Mouse (Mus musculus) hindbrain, postnatal 0 days (tissue): ENCODE measurements around the gene Ifrd1. TPM values are rescaled to one million over a fixed set of nuclear protein-coding genes. Genes with fewer than 3 reads are reported as not detected.
"Not testable (repeated sequence)": the region's sequence is repeated elsewhere in the genome, so short reads cannot be mapped to it uniquely, and the experiment has no call there.

ENCODE experiments used
- ATAC-seq: fragments of 200-750 bp; cut with Nextera tagmentation; 2 replicates; pipeline ENCODE4 v1.8.0; 2017; ENCODE audit warnings: mild to moderate bottlenecking, moderate TSS enrichment, moderate library complexity
- DNase-seq: peaks from one replicate; pipeline ENCODE4 v3.0.0-alpha.2; 2015; ENCODE audit warnings: low spot score
- H3K27ac ChIP-seq: fragments of 300-500 bp; sonication (generic); 2 replicates; pipeline ENCODE4 v1.5.1; 2014; ENCODE audit warnings: mild to moderate bottlenecking
- H3K27me3 ChIP-seq: fragments of 300-500 bp; sonication (generic); 2 replicates; pipeline ENCODE4 v1.6.1; 2014; ENCODE audit warnings: low read length, mixed read lengths; ENCODE audit not compliant: insufficient read depth
- H3K36me3 ChIP-seq: fragments of 300-500 bp; sonication (generic); 2 replicates; pipeline ENCODE4 v1.6.1; 2014; ENCODE audit warnings: low read length, mixed read lengths; ENCODE audit not compliant: insufficient read depth
- H3K4me1 ChIP-seq: fragments of 300-500 bp; sonication (generic); 2 replicates; pipeline ENCODE4 v1.6.1; 2014; ENCODE audit warnings: antibody characterized with exemption, low read length, mixed read lengths; ENCODE audit not compliant: insufficient read depth
- H3K4me2 ChIP-seq: fragments of 300-500 bp; sonication (generic); 2 replicates; pipeline ENCODE4 v1.6.1; 2014; ENCODE audit warnings: low read depth, mild to moderate bottlenecking, low read length, moderate library complexity, mixed read lengths
- H3K4me3 ChIP-seq: fragments of 300-500 bp; sonication (generic); 2 replicates; pipeline ENCODE4 v1.5.1; 2014; ENCODE audit warnings: low read length
- H3K9ac ChIP-seq: fragments of 300-500 bp; sonication (generic); replicated peaks from 2 replicates; pipeline ENCODE4 v1.6.1; 2014; ENCODE audit warnings: mild to moderate bottlenecking, low read length, moderate library complexity, mixed read lengths
- H3K9me3 ChIP-seq: fragments of 300-500 bp; sonication (generic); 2 replicates; pipeline ENCODE4 v1.6.1; 2016; ENCODE audit warnings: low read length, mixed read lengths
- CTCF ChIP-seq: IDR thresholded peaks from 2 replicates; pipeline ENCODE4 v1.5.1; 2016; ENCODE audit warnings: antibody characterized with exemption, control low read depth, low read depth
- WGBS: fragments of 180-500 bp; shearing (Covaris S2); extraction: QIAGEN DNeasy Blood & Tissue Kit; methylation state at CpG from one replicate; pipeline ENCODE4 v1.1.7; 2014; 5-methylcytosine and 5-hydroxymethylcytosine counted together
- polyA plus RNA-seq: library from polyadenylated mRNA; unstranded; fragments of >200 nt; fragmentation: Nextera tagmentation; extraction: Ambion mirVana; gene quantifications from 2 replicates; pipeline ENCODE4 v1.2.1, GENCODE M21; 2015
- total RNA-seq: library from RNA; depleted of rRNA; stranded (reverse); fragments of >200 nt; gene quantifications from 2 replicates; pipeline ENCODE4 v1.2.3, GENCODE M21; 2014

Ifrd1 gene
- total and polyA plus RNA-seq, 2 experiments from 2014 or later: 36.0 to 118 TPM

DNA sequence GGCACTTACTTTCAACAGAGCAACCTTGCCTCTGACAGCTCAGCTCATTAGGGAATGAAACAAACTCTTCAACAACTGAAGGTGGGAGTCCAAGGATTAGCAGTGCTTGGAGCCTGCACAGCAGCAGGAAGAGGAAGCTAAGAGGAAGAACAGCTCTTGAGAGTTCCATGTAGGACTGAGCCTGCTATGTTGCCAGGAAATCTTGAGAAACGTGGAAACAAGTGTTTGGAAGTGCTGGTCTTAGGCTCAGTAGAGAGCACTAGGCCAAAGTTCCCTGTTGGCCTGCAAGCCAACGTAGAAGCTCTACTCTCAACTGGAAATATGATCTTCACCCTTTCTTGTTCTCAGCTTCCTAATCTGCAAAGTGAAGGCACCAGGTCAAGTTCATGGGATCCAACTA, 20.0 kb upstream of the Ifrd1 start:
- Histone ChIP-seq H3K27ac (no peak overlapping the region), H3K9me3 (no peaks in the 10 kb centered on the region), H3K9ac (no peak overlapping the region), H3K27me3 (no peaks in the 10 kb centered on the region), H3K36me3 (no peaks in the 10 kb centered on the region), H3K4me3 (no peak overlapping the region), H3K4me1 (no peaks in the 10 kb centered on the region), H3K4me2 (no peak overlapping the region)
- ATAC-seq (no peak), DNase-seq (no peak)
- no peak for TF ChIP-seq CTCF
- 71% methylated on average over 2 of the region's 2 CpGs for WGBS

DNA sequence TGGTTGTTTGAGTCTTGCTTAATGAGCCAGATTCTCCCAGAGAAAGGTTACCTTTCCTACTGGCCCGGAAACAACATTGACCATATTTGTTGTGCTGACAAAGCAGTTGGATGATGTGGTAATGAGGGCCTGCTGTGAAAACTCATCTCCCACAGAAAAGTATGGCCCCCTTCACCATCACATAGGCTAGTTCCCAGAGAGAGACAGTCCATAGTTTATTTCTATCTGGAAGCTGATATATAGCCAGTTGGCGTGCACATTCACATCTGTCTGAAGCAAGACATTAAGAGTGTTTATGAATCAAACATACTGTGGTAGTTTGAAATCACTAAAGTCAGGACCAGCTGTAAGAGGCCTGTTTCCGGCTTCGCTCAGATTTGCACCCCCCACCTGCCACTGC, 15.4 kb upstream of the Ifrd1 start:
- no peak for TF ChIP-seq CTCF
- 80% methylated on average over 4 of the region's 4 CpGs for WGBS
- Histone ChIP-seq H3K9ac (no peak overlapping the region), H3K4me2 (no peak overlapping the region), H3K4me3 (no peak overlapping the region), H3K27ac (no peak overlapping the region), H3K4me1 (no peaks in the 10 kb centered on the region), H3K36me3 (no peaks in the 10 kb centered on the region), H3K27me3 (no peaks in the 10 kb centered on the region), H3K9me3 (no peaks in the 10 kb centered on the region)
- ATAC-seq: no peak
- no peak for DNase-seq

DNA sequence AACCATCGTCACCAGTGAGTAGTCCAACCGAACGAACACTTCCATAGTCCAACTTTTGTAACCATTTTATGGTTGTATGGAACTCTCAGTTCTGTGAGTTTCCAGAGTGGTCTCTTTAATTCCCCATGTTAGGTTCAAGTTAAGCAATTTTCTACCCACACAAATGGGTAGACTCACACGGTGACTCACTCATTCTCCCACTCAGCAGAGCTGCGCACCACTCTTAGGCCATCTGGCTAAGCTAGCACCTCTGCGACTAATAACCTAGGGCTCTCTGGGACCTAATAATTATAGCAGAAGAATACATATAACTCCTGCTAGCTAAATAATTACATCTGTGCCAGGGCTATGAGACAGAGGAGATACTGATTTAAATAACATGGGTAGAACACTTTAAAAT, 14.7 kb upstream of the Ifrd1 start:
- ATAC-seq (no peak), DNase-seq (no peak)
- 90% methylated on average over 6 of the region's 6 CpGs for WGBS
- TF ChIP-seq CTCF: no peak
- H3K4me2 ChIP-seq: no peak overlapping the region
- H3K36me3 ChIP-seq: no peaks in the 10 kb centered on the region
- H3K4me3 ChIP-seq: no peak overlapping the region
- no peaks in the 10 kb centered on the region for H3K4me1 ChIP-seq
- H3K27ac ChIP-seq: no peak overlapping the region
- H3K27me3 ChIP-seq: no peaks in the 10 kb centered on the region
- H3K9ac ChIP-seq: no peak overlapping the region
- no peaks in the 10 kb centered on the region for H3K9me3 ChIP-seq

DNA sequence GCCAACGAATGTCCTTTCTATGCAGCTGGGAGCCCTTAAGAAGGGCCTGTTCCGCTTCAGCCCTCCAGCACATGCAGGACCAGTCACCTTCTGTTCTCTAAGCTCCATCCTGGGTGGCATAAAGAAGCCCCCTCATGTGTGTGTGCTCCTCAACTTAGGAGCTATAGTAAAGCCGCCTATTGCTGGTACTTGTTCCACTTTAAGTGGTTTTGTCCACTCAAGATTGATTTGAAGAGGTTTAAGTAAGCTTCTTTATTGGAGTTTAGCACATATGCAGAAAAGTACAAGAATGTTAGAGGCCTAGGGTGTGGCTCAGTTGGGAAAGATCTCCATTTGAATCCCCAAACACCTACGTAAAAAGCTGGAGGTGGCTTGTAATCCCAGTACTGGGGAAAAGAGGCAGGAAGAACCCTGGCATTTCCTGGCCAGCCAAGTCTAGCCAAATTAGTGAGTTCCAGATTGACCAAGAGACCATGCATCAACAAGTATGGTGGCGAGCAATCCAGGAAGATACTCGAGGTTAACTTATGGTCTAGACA, 10.2 kb upstream of the Ifrd1 start:
- no peak for TF ChIP-seq CTCF
- Histone ChIP-seq H3K4me2 (no peak overlapping the region), H3K27ac (no peak overlapping the region), H3K4me1 (no peaks in the 10 kb centered on the region), H3K27me3 (no peaks in the 10 kb centered on the region), H3K9me3 (no peaks in the 10 kb centered on the region), H3K36me3 (no peaks in the 10 kb centered on the region), H3K4me3 (no peak overlapping the region), H3K9ac (no peak overlapping the region)
- DNase-seq (no peak), ATAC-seq (no peak)
- WGBS: 94% methylated on average over 6 of the region's 6 CpGs

DNA sequence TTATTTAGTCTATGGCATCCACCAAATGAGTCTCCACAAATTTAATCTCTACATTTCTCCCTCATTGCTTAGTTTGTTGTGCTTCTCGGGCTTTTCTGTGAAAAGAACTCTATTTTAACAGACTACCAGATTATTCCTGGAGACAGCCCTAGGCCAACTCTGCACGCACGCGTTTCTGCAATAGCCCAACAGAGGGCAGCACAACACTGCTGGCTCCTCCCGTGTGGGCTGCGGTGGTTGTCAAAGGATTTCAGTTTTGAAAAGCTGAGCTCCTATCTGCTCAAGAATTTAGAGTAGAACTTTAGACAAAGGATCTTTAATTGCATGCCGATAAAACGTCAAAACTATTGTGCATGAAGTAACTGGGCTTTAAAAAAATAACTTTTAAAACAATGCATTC, 8.9 kb upstream of the Ifrd1 start:
- H3K4me1 ChIP-seq: no peaks in the 10 kb centered on the region
- H3K9ac ChIP-seq: no peak overlapping the region
- no peak overlapping the region for H3K27ac ChIP-seq
- no peaks in the 10 kb centered on the region for H3K27me3 ChIP-seq
- TF ChIP-seq CTCF: peak; percentile 95
- no peaks in the 10 kb centered on the region for H3K9me3 ChIP-seq
- no peaks in the 10 kb centered on the region for H3K36me3 ChIP-seq
- 0 out of 2 replicates have a peak overlapping the region, but pooled peaks have one; percentile 8 for H3K4me2 ChIP-seq
- DNase-seq (peak; percentile 88), ATAC-seq (peak; percentile 93)
- H3K4me3 ChIP-seq: no peak overlapping the region
- 2% methylated on average over 8 of the region's 8 CpGs for WGBS

DNA sequence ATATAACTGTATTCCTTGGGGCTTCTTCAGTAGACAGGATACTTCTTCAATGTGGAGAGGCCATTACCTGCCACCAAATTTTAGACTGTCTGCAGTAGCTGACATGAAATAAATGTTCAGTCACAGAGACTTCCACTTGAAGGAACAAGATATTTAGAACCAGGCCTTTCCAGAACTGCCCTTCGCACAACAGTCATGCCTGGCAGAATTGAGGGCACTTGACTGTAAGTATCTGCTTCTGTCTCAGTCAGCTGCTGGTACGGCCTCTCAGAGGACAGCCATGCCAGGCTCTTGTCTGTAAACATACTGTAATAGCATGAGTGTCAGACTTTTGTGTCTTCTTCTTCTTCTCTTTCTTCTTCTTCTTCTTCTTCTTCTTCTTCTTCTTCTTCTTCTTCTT, 8.2 kb upstream of the Ifrd1 start:
- no peaks in the 10 kb centered on the region for H3K4me1 ChIP-seq
- TF ChIP-seq CTCF: no peak
- H3K27me3 ChIP-seq: no peaks in the 10 kb centered on the region
- DNase-seq (no peak), ATAC-seq (no peak)
- H3K9me3 ChIP-seq: no peaks in the 10 kb centered on the region
- H3K27ac ChIP-seq: no peak overlapping the region
- WGBS: 88% methylated on average over 2 of the region's 2 CpGs
- H3K36me3 ChIP-seq: no peaks in the 10 kb centered on the region
- H3K4me3 ChIP-seq: no peak overlapping the region
- no peak overlapping the region for H3K9ac ChIP-seq
- H3K4me2 ChIP-seq: no peak overlapping the region

DNA sequence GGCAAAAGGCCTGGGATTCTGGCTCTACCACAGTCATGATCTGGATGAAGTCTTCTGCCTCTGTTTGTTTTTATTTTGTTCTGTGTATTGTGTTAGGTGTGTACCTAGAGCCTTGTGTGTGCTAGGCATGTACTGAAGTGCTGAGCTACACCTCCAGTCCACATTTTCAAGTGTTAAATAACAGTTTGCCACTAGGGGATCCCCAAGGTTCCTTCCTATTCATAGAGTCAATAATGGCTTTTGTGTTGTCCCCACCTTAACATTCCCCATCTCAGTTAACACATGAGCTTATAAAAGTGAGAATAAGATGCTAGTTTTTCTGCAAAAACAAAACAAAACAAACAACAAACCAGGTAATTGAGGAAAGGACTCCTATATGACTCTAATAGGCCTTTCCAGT, 7.7 kb upstream of the Ifrd1 start:
- Histone ChIP-seq H3K4me3 (no peak overlapping the region), H3K27me3 (no peaks in the 10 kb centered on the region), H3K9ac (no peak overlapping the region), H3K4me2 (no peak overlapping the region), H3K9me3 (no peaks in the 10 kb centered on the region), H3K4me1 (no peaks in the 10 kb centered on the region), H3K36me3 (no peaks in the 10 kb centered on the region), H3K27ac (no peak overlapping the region)
- DNase-seq (peak; percentile 10), ATAC-seq (no peak)
- TF ChIP-seq CTCF: peak; percentile 40

DNA sequence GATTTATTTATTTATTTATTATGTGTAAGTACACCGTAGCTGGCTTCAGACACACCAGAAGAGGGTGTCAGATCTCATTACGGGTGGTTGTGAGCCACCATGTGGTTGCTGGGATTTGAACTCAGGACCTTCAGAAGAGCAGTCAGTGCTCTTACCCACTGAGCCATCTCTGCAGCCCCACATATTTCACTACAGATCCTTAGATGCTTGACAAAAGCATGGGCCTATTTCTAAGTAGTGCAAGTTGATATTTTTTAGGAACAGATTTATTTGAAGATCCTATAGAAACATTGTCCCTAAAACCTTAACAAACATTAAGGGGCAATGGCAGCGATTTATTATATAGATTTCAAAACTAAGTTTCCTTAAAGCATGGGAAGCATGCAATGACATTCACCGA, 7.0 kb upstream of the Ifrd1 start:
- not testable (repeated sequence) for H3K4me3 ChIP-seq, H3K27ac ChIP-seq, ATAC-seq, DNase-seq, H3K9ac ChIP-seq, H3K9me3 ChIP-seq, H3K27me3 ChIP-seq, H3K4me1 ChIP-seq, H3K4me2 ChIP-seq, H3K36me3 ChIP-seq
- WGBS: 90% methylated on average over 4 of the region's 4 CpGs
